Mouse (Mus musculus) heart, adult 2 months (tissue): ENCODE measurements at regions not wholly inside any gene's neighbourhood (a gene's known extent, or its start where the extent isn't known, plus 50 kb on each side); places are given as distances from the start of the nearest gene placed in this dataset.
A peak's percentile ranks its signal among the peaks of the same experiment; 100 is the strongest.

ENCODE experiments used
- DNase-seq, 2 experiments: peaks; one replicate each; pipeline ENCODE4 v3.0.0; 2021
- H3K27ac ChIP-seq: fragments of 200-600 bp; 2 replicates; pipeline ENCODE4 v1.8.1; 2022
- H3K27me3 ChIP-seq: fragments of 200-500 bp; 2 replicates; pipeline ENCODE4 v1.6.1; 2012; ENCODE audit warnings: mild to moderate bottlenecking, low read length, inconsistent platforms, mixed read lengths; ENCODE audit not compliant: control insufficient read depth, insufficient read depth
- H3K36me3 ChIP-seq: fragments of 200-500 bp; 2 replicates; pipeline ENCODE4 v1.6.1; 2012; ENCODE audit warnings: low read length, inconsistent platforms; ENCODE audit not compliant: control insufficient read depth, insufficient read depth
- H3K4me1 ChIP-seq: fragments of 200-500 bp; 2 replicates; pipeline ENCODE4 v1.6.1; 2011; ENCODE audit warnings: low read length; ENCODE audit not compliant: control insufficient read depth, insufficient read depth
- H3K4me3 ChIP-seq: fragments of 200-600 bp; 2 replicates; pipeline ENCODE4 v1.8.1; 2022
- H3K79me2 ChIP-seq: fragments of 200-500 bp; replicated peaks from 2 replicates; pipeline ENCODE4 v1.6.1; 2012; ENCODE audit warnings: mild to moderate bottlenecking, inconsistent platforms, low read length, moderate library complexity, mixed read lengths; ENCODE audit not compliant: control insufficient read depth, insufficient read depth
- H3K9ac ChIP-seq: fragments of 200-500 bp; 2 replicates; pipeline ENCODE4 v1.6.1; 2012; ENCODE audit warnings: low read depth, mild to moderate bottlenecking, control low read depth, inconsistent platforms, low read length, mixed read lengths
- CTCF ChIP-seq: fragments of 200-600 bp; IDR thresholded peaks from 2 replicates; pipeline ENCODE4 v1.8.1; 2022; ENCODE audit warnings: antibody characterized with exemption, mild to moderate bottlenecking, moderate library complexity
- EP300 ChIP-seq: fragments of 200-500 bp; IDR thresholded peaks from 2 replicates; pipeline ENCODE4 v1.6.1; 2011; ENCODE audit warnings: low read depth, low read length, control low read depth; ENCODE audit not compliant: insufficient read depth
- POLR2A ChIP-seq: fragments of 200-500 bp; IDR thresholded peaks from 2 replicates; pipeline ENCODE4 v1.6.1; 2011; ENCODE audit warnings: mild to moderate bottlenecking, low read depth, low read length, control low read depth; ENCODE audit not compliant: insufficient read depth
- WGBS: fragments of 180-500 bp; shearing (Covaris S2); methylation state at CpG from one replicate; pipeline ENCODE4 v1.1.7; 2018; 5-methylcytosine and 5-hydroxymethylcytosine counted together
- intact Hi-C: fragments of 180-260 bp; cut with DNase I; formaldehyde crosslinking; loops from one replicate; pipeline ENCODE4 v1.15.1; 2025

- no peaks in the 10 kb centered on the region for H3K27me3 ChIP-seq
- H3K9ac ChIP-seq = no peak overlapping the region
- no peak for DNase-seq
- H3K27ac ChIP-seq = no peak overlapping the region
- 93% methylated on average over 3 of the region's 3 CpGs for WGBS
- no peaks in the 10 kb centered on the region for H3K36me3 ChIP-seq
- no peaks in the 10 kb centered on the region for H3K79me2 ChIP-seq
- no peaks in the 10 kb centered on the region; the same call in 1 of the 2 replicates for H3K4me1 ChIP-seq
- TF ChIP-seq POLR2A (no peak), CTCF (no peak), EP300 (no peak)
- intact Hi-C loops = no loop called here
- no peak overlapping the region for H3K4me3 ChIP-seq
These were observed 158.1 kb upstream of the Bmper start for GRCm38 (mm10) chr9:23064811-23065210.

GRCm38 (mm10) chr9:23068101-23068791 is 154.6 kb upstream of the Bmper start:
- H3K9ac ChIP-seq = no peak overlapping the region
- H3K36me3 ChIP-seq = no peaks in the 10 kb centered on the region
- DNase-seq = no peak
- H3K4me3 ChIP-seq = no peak overlapping the region
- TF ChIP-seq CTCF (no peak), EP300 (no peak), POLR2A (no peak)
- peaks cover 4% of the 10 kb centered on the region for H3K4me1 ChIP-seq
- intact Hi-C loops = no loop called here
- no peaks in the 10 kb centered on the region for H3K79me2 ChIP-seq
- no peaks in the 10 kb centered on the region for H3K27me3 ChIP-seq
- WGBS = 72% methylated on average over 6 of the region's 6 CpGs
- no peak overlapping the region for H3K27ac ChIP-seq

- intact Hi-C loops = no loop called here
- Histone ChIP-seq H3K9ac (no peak overlapping the region), H3K27ac (no peak overlapping the region), H3K36me3 (no peaks in the 10 kb centered on the region), H3K4me3 (no peak overlapping the region), H3K79me2 (no peaks in the 10 kb centered on the region), H3K4me1 (peaks cover 4% of the 10 kb centered on the region), H3K27me3 (no peaks in the 10 kb centered on the region)
- WGBS = 89% methylated on average over 7 of the region's 7 CpGs
- DNase-seq = no peak
- no peak for TF ChIP-seq CTCF
- no peak for TF ChIP-seq EP300
- no peak for TF ChIP-seq POLR2A
These were observed 153.7 kb upstream of the Bmper start for GRCm38 (mm10) chr9:23069161-23069560.

GRCm38 (mm10) chr9:23071006-23071405 is 151.9 kb upstream of the Bmper start:
- no peak for TF ChIP-seq POLR2A
- TF ChIP-seq CTCF = no peak
- TF ChIP-seq EP300 = 0 out of 2 replicates have a peak, but pooled peaks have one; percentile 46
- Histone ChIP-seq H3K27me3 (no peaks in the 10 kb centered on the region), H3K9ac (no peak overlapping the region), H3K79me2 (no peaks in the 10 kb centered on the region), H3K4me1 (peaks cover 4% of the 10 kb centered on the region), H3K27ac (peak overlapping the region; percentile 51), H3K36me3 (no peaks in the 10 kb centered on the region), H3K4me3 (no peak overlapping the region)
- peak; percentile 69 to 77 for DNase-seq
- intact Hi-C loops = no loop called here
- 39% methylated on average over 2 of the region's 2 CpGs for WGBS

GRCm38 (mm10) chr9:23072741-23073140 is 150.1 kb upstream of the Bmper start:
- Histone ChIP-seq H3K9ac (no peak overlapping the region), H3K36me3 (no peaks in the 10 kb centered on the region), H3K27me3 (no peaks in the 10 kb centered on the region), H3K4me3 (no peak overlapping the region), H3K4me1 (peaks cover 4% of the 10 kb centered on the region), H3K79me2 (no peaks in the 10 kb centered on the region), H3K27ac (no peak overlapping the region)
- WGBS = 75% methylated on average over 8 of the region's 8 CpGs
- no peak for DNase-seq
- no peak for TF ChIP-seq EP300
- TF ChIP-seq CTCF = no peak
- no peak for TF ChIP-seq POLR2A
- intact Hi-C loops = no loop called here

GRCm38 (mm10) chr9:23083562-23083961 is 139.3 kb upstream of the Bmper start:
- H3K79me2 ChIP-seq = no peaks in the 10 kb centered on the region
- intact Hi-C loops = no loop called here
- DNase-seq = peak; percentile 83 to 86
- WGBS = 6% methylated on average over 17 of the region's 17 CpGs
- TF ChIP-seq CTCF (no peak), EP300 (no peak), POLR2A (no peak)
- H3K36me3 ChIP-seq = no peaks in the 10 kb centered on the region
- H3K27ac ChIP-seq = no peak overlapping the region
- peak overlapping the region; percentile 27; the same call in 1 of the 2 replicates for H3K4me3 ChIP-seq
- H3K27me3 ChIP-seq = no peaks in the 10 kb centered on the region
- H3K4me1 ChIP-seq = peaks cover 1% of the 10 kb centered on the region
- no peak overlapping the region for H3K9ac ChIP-seq
